8 mouse cellular contexts compared by ENCODE assay signal in the genomic region with DNA sequence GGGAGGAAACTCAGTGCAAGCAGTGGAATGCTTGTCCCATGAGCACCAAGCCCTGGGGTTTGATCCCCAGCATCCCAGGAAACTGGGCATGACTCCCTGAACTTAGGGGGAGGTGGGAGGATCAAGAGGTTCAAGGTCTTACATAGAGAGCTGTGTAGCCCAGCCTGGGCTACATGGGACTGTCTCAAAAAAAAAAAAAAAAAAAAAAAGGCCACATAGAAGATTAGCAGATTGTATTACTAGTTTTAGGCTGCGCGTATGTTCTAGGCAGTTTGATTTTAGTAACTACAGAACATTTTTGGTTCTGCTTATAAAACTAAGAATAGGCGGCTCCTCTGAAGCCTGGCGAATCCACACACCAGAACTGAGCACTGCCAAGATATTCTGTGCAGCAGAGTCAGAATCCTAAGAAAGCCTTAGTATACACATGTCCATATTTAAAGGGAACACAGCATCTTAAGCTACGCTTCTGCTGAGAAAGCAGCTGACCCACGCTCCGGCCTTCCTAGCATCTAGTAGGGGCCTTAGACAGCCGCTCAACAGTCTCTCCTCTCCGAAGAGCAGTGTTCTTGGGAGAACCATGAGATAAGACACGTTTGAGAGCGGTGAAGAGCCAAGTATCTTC. TPM values are rescaled to one million over a fixed set of nuclear protein-coding genes. Genes with fewer than 3 reads are reported as not detected.
DNase-seq lines count a peak whose midpoint lies in the region; ATAC-seq lines count a peak whose summit lies in the region.

No protein-coding gene starts in this region.

- no peaks in the 10 kb centered on the region for H3K9me3 ChIP-seq in limb, embryonic 12.5 days
- H3K9me3 ChIP-seq in limb, embryonic 10.5 days (replicated peaks) = no peaks in the 10 kb centered on the region

- no peaks in the 10 kb centered on the region for H3K27me3 ChIP-seq in limb, embryonic 12.5 days
- H3K27me3 ChIP-seq in limb, embryonic 10.5 days (ENCODE audit: low read depth, poor library complexity, severe bottlenecking) = no peaks in the 10 kb centered on the region

- DNase-seq in frontal cortex, postnatal 14 days (ENCODE audit: low spot score in 2 of 2) = no peak
- DNase-seq in limb, embryonic 10.5 days (ENCODE audit: low spot score) = no peak
- DNase-seq in left cerebral cortex, adult 18-20 months (ENCODE audit: low spot score in 2 of 2) = peak; percentile 28 to 43
- peak; percentile 56 for DNase-seq in right cerebral cortex, postnatal 25 days
- DNase-seq in cerebellum, postnatal 36 days = no peak
- DNase-seq in urinary bladder, adult 18-20 months (ENCODE audit: low spot score in 2 of 2) = no peak

- no peak overlapping the region for H3K4me3 ChIP-seq in limb, embryonic 12.5 days (replicated peaks)
- H3K4me3 ChIP-seq in limb, embryonic 10.5 days = no peak overlapping the region

- no peaks in the 10 kb centered on the region for H3K36me3 ChIP-seq in limb, embryonic 12.5 days
- no peaks in the 10 kb centered on the region for H3K36me3 ChIP-seq in limb, embryonic 10.5 days

- H3K27ac ChIP-seq in limb, embryonic 12.5 days = no peak overlapping the region; the same call in 1 of the 2 replicates
- H3K27ac ChIP-seq in limb, embryonic 10.5 days = no peak overlapping the region

- peak; percentile 59 for ATAC-seq in frontal cortex, adult (ENCODE audit: low TSS enrichment)
- no peak for ATAC-seq in limb, embryonic 12.5 days (ENCODE audit: insufficient number of reproducible peaks, insufficient read depth, low FRiP score, low TSS enrichment, low read depth)

- H3K4me2 ChIP-seq in limb, embryonic 12.5 days = 0 out of 2 replicates have a peak overlapping the region, but pooled peaks have one; percentile 11

- H3K4me1 ChIP-seq in limb, embryonic 12.5 days (replicated peaks) = peaks cover 68% of the 10 kb centered on the region
- peaks cover 88% of the 10 kb centered on the region for H3K4me1 ChIP-seq in limb, embryonic 10.5 days

- no peak overlapping the region for H3K9ac ChIP-seq in limb, embryonic 12.5 days (replicated peaks)

- 90% methylated on average over 11 of the region's 11 CpGs for WGBS in limb, embryonic 12.5 days
- 86% methylated on average over 11 of the region's 11 CpGs for WGBS in limb, embryonic 10.5 days

RNA-seq across cellular contexts. Expression of a gene that starts 3.4 kb away (rescaled TPM):
- polyA plus RNA-seq in limb, embryonic 12.5 days (2016; fragmentation: Nextera tagmentation; extraction: Ambion mirVana) = 20.2 and 22.2 TPM in 2 replicates
- polyA plus RNA-seq in limb, embryonic 10.5 days (2016; fragmentation: Nextera tagmentation; extraction: Ambion mirVana) = 18.0 and 21.1 TPM in 2 replicates
- 10 to 100 TPM; 39.4 to 49.7 TPM for total RNA-seq in left cerebral cortex, adult 18-20 months (2021)

Comparison
In these comparisons a context has a peak if more than half of its experiments do, and no peak if none do; other contexts are left out.
1. DNase-seq: peak in left cerebral cortex, adult 18-20 months (2 of 2) and right cerebral cortex, postnatal 25 days (single experiment); none in frontal cortex, postnatal 14 days (0 of 2), limb, embryonic 10.5 days (single experiment), cerebellum, postnatal 36 days (0 of 2) and urinary bladder, adult 18-20 months (0 of 2).